Mouse (Mus musculus): ENCODE results near the gene Rapgef4.

Rapgef4 gene

DNA sequence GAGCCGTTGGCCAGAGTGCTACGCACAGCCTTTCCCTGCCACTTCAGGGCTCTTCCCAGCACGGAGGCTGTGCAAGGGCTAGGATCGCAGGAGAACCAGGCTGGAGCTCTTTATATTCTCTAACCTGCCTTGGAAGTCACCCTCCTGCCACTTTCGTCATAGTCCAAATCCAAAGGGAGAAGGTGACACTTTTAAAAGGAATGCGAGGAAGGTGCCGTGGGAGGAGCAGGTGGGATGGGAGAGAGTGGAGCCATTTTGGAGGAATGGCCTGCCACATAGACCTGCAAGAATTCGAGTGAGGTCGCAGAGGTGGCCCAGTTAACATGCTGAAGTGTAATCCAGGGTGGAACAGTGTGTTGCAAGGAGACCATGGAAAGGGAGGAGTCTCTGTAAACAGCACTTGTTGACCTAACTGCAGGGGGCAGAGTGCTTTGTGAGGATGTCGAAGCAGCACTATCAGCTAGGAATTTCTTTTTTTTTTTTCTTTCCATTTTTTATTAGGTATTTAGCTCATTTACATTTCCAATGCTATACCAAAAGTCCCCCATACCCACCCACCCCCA is 94.0 kb downstream of the Rapgef4 start:
- no peak for DNase-seq (ENCODE audit: low read depth, low spot score)

DNA sequence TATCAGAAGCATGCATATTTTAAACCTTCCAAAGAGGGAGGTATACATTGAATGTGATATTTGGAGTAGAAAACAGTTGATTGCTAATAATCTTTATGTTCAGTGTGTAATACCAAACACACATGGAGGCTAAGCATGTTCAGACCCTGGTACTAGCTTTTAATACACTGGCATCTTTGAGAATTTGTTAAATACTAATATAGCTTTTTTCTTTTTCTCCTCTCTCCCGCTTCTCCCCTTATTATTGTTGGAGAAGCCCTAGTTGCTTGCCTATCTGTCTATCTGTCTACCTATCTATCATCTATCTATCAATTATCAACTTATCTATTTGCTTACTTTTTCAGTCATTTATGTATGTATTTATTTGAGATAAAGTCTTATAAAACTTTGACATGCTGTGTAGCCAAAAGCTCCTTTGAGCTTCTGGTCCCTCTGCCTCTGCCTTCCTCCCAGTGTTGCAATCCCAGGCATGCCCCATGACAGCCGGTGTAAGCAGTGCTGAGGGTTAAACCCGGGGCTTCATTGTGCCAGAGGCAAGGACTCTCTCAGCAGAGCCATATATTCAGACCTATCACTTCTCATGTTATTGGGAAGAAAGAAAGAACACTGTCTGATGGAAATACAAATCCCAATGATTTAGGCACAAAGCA is 96.6 kb downstream of the Rapgef4 start:
- DNase-seq (ENCODE audit: low read depth, low spot score), result no peak

DNA sequence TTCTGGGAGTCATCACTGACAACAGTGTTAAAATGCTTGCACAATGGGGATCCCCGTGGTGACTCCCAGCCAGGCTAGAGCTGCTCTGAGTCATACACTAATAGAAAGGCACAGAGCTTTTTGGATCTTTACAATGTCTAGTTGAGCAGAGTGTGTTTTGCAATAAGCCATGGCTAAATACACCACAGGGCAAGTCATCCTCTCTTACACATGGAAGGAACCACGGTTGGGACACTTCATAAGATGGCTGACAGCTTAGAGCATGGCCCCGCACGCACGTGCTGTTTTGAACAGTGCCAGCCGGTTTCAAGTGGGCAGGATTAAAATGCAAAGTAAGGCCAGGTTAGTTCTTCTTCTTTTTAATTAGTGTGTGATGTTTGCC is 97.1 kb downstream of the Rapgef4 start:
- DNase-seq (ENCODE audit: low read depth, low spot score), result no peak

DNA sequence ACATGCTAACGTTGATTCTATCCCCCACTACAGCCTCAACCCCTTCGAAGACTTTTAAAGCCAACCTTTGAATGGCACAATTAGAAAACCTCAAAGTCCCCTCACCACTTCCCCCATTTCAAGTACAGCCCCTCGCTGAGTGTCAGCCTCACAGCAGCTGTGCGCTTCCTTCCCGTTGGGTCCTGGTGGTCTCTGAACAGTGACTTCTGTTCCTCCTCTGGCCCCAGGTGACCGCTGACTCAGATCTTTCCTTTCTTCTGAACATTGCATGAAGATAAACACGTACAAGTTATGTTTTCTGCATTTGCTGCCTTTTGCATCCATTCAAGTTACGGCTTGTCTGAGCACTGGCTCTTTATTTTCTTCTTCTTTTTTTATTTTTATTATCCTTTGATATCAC is 98.1 kb downstream of the Rapgef4 start:
- DNase-seq (ENCODE audit: low read depth, low spot score), result no peak

DNA sequence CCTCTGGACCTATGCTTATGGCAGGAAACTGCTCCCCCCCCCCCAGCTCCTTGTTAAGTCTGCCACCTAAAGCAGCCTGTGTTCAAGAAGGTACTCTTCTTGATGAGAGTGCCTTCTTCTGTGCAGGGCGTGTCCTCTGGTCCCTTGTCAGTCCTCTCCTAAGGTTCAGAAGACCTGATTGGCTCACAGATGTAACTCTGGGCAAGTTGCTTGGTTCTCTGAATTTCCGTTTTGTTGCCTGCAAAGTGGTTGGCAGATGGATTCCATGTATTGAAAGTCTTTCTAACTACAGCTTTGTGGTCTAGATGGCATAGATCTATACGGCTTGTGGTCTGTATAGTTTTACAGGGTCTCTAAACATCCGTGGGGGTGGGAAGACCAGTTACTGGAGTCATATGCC is 101.8 kb downstream of the Rapgef4 start:
- DNase-seq (ENCODE audit: low read depth, low spot score), result peak; percentile 30

DNA sequence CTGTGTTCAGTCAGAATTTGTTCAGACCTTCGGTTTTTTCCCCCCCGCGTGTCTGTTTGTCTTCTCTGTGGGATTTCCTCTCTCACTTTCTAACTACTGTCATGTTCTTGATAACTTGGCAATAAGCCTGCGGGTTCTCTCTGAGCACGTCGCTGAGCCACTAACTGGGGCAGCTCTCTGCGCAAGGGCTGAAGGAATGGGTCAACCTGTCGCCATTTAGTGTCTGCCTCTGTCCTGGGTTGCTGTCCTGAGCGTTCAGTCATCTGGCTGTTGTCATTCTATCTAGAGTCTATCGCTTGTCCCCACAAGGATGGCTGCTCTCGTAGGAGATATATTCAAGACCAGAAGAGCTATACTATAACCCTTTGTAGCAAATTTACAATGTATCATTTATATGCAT is 107.8 kb downstream of the Rapgef4 start:
- DNase-seq (ENCODE audit: low read depth, low spot score), result no peak

DNA sequence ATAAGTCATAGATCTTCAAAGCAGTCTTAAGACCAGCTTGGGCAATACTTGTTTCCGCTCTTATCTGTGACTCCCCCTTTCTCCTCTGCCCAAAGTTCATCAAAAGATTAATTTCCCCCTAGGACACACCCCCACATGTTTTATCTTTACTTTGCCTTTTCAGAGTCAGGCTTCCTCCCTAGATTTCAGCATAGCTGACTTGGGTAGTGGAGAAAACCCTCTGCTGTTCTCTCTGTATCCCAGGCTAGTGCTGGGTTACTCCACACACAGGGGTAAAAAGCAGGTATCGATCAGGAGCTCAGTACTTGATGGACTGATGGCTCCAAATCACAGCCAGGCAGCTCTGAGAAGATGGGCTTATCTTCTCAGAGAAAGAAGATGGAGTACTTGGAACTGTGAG is 109.0 kb downstream of the Rapgef4 start:
- no peak for DNase-seq (ENCODE audit: low read depth, low spot score)

DNA sequence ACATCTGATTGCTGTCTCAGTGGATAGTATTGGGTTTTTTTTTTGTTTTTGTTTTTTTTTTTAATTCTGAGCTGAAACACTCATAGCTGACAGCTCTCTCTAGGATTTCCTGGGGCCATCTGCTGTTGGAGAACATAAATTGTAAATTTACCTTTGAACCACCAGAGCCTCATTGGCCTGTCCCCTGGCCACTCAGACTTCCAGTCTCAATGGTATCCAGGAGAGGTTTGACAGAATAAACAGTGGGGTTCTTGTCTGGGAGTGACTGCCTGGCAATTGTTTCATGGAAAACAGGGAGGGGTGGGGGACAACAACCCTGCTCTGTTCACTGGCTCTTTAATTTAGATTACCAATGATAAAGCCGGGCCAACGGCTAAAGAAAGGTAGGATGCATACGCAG is 111.0 kb downstream of the Rapgef4 start:
- DNase-seq (ENCODE audit: low read depth, low spot score), result no peak

DNA sequence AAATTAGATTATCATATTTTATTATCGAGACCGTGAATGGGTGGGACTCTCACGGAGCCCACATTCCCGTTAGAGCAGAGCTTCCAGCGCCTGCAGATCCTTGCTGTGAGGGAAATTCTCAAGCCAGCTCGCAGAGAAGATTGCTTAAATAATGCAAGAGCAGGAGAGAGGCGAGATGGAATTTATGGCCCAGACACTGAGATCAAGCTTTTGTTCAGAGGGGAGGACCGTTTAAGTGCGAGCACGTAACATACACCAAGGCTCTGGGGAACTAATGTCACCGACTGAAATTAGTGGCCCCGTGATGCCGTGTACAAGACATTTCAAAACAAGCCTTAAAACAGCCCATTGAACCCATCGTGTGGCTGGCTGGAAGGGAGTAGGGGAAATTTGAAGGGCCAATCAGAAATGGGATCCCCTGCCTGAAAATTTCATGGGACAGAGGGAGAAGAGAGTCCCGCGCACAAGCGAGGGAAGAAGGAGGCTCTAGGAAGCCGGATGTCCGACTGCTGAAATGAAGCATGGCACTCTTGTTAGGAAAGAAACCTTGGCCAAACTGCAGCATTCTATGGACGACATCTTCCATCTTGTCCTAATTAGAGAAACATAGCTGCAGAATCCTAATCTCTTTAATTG is 112.5 kb downstream of the Rapgef4 start:
- DNase-seq (ENCODE audit: low read depth, low spot score), result no peak

DNA sequence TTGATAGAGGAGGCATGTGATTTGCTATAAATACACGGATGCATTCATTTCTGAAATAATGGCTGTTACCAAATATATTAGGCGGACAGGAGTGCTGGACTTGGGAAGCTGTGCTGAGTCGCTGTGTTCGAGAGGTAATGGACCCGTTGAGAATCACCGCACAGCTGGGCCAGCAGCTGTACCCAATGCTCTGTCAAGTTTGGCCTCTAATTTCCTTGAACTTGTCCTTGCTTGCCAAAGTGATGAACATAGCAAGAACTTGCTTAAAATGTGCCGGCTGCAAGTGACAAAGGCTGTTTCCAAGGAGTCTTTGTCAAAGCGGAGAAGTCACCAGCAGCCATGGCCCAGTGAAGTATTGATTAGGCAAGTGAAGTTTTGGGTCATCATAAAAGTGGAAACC is 113.0 kb downstream of the Rapgef4 start:
- no peak for DNase-seq (ENCODE audit: low read depth, low spot score)

DNA sequence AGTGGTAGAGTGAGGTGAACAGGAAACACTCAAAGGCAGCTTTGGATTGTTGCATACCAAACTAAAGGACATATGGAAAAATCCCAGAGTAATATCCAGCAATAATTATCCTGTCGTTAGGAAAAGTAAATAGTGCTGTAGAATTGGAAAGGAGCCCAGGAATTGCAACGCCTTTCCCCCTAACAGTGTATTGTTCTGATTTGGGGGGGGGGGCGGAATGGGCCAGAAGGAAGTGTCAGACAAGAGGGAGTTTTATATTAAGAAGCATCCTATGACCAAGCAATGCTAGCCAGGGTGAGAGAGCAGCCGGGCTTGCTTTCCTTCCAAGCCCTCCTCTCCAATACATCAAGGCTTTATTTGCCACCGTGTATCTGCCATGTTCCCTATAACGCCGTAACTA is 113.4 kb downstream of the Rapgef4 start:
- no peak for DNase-seq (ENCODE audit: low read depth, low spot score)

DNA sequence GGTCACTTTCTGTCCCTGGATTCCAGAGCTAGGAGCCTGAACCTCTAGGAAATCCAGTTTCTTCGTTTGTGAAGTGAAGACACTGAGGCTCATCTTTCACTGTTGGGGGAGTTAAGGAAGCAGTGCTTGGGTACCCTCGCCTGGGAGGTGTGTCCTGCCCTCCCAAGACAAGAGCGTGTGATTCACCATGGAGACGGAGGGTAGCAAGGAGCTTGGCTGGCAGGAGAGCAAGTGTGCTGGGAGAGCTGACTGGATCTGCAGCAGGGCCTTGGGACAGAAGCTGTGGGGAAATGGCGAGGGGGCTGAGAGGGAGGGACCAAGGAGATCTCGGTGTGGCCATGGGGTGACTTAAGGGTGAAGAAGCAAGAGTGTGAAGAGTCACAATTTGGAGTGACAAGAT is 114.0 kb downstream of the Rapgef4 start:
- DNase-seq (ENCODE audit: low read depth, low spot score), result no peak

DNA sequence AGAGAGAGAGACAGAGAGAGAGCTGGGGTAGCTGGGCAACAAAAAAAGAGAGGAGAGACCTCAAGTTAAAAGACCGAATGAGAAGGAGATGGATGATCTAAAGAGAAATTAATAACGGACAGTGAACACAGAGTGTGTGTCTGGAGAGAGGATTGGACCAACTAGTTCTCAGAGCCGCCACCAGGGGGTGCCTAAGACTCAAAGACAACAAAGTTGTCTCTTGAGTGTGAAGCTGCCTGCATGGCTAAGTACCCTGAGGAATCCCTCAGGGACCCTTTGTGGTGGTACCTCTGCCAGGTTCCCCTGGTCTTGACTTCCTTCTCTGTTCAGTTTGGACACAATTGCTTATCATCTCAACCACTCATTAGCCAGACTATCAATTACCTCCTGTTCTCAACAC is 115.3 kb downstream of the Rapgef4 start:
- peak; percentile 71 for DNase-seq (ENCODE audit: low read depth, low spot score)

DNA sequence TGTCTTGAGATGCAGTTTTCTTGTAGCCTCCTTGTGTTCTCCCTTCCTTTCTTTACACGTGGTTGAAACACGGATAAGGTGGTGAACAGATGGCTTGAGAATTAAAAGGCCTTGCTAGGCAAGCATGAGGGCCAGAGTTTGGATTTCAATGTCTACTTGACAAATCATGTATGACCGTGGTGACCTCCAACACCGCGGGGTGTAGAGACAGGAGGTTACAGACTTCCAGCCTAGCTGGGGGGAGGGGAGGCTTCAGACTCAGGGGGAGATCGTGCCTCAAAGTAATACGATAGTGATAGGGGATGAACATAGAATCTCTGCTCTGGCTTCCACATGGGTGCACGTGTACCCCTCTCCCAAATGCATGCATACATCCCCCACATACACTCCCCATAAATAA is 117.3 kb downstream of the Rapgef4 start:
- no peak for DNase-seq (ENCODE audit: low read depth, low spot score)

DNA sequence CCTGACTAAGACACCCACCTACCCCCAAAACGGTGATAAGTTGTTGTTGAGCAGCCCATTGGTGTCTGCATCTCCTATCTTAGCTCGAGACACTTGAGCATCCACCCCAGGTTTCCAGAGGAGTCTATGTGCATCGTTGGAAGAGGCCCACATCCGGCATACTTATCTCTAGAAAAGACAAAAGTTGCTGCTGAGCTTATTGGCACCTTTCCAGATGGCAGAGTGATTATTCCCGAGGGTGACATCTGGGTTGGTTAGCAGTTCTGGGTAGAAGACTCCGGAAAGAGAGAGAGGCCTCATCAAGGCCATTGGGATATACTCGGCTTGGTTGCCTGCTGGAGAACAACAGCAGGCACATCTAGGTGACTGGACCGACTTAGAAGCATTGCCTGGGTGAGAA is 123.6 kb downstream of the Rapgef4 start:
- no peak for DNase-seq (ENCODE audit: low read depth, low spot score)

DNA sequence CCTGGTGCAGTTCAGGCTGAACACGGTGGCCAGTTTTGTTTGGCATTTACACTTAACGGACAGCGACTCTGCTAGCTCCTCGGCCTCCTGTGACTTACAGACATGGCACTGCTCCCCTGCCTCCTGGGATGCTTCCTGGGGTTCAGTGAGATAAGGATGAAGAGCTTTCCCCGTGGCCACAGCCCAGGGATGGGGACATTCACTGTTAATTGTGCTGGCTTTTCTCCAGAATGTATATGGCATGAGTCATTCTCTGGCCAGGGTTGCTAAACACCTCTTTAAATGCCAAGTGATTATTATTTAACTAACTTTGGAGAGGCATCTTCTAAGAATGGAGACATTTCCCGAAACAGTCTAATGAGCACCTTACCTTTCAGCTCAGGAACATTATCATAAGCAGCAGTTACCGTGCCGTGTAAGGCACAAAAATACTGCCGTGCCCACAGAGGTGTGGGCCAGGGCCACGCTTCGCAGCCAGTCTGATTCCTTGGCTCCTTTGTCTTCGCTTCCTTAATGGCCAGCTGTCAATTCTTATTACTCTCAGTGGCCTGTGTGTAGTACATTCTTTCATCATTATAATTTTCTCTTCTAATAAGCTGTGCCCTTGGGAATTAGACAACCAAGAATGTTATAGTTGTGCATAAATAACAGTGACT is 126.6 kb downstream of the Rapgef4 start:
- DNase-seq (ENCODE audit: low read depth, low spot score), result no peak

DNA sequence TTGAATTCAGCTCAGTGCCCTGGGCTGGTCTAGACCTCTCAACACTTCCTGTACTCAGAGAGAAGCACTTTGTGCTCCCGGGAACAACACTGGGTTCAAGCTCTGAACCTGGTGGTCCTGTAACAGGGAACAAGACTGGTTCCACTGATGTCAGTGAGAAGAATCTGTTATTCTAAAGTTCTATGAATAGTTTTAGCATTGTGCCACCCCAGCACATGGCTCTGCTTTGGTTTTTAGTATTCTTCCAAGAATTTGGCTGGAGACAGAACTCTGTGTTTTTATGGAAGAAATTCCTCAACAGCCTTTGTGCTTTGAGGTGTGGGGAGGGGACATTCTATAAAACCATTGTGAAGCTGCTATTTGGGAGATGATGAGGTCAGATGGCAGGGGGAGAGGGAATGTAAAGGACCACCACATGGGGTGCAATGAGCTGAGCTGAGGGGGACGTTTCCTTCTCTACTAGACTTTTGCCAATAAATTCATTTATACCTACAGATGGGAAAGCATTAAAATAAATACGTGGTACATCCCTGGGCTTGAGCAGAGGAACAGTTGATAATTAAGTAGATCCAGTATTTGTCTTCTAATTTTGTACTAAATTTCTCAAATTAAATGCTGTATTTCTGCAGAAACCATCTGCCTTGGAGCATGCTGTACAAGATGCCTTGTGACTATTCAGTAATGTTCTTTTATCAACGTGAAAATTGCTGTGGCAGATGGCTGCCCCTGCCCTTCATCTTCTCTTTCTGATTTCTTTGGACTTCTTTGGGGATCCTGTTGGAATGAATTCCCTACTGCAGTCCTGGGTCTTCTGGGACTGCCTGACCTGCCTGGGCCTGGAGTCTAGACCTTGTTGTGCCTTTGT is 127.6 kb downstream of the Rapgef4 start:
- no peak for DNase-seq (ENCODE audit: low read depth, low spot score)

DNA sequence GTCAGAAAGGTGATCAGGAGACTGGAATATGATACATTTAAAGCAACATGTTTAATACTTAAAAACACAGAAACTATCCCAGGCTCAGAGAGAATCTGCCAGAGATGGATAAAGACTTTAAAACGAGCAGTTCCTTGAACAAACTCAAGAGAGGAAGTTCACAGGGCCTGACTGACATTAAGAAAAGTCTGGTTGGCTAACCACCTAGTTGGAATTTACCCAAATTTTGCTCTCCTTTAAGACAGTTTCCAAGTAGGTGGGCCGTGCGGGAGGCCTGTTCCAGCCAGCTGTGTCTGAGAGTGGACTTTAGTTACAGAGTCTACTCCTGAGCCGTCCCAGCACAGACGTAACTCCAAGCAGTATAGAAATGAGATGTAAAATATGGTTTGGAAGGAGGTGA is 129.4 kb downstream of the Rapgef4 start:
- DNase-seq (ENCODE audit: low read depth, low spot score), result no peak

DNA sequence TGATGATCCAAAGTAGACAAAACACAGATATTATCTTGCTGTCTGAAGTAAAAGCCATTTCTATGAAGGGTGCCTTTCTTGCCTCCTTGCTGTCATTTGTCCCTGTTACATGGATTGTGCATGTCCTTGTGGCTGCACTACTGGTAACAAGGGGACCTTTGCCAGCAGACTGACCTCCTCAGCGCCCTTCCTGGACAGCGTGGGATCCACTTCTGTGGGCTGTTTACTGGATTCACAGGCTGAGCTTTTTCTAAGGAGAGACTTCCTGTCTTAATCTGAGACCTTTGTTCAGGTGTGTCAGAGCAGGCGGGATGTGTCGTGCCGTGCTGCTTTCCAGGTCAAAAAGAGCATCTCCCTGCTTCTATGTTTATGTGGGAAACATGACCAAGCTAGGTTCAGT is 132.7 kb downstream of the Rapgef4 start:
- DNase-seq (ENCODE audit: low read depth, low spot score), result no peak

DNA sequence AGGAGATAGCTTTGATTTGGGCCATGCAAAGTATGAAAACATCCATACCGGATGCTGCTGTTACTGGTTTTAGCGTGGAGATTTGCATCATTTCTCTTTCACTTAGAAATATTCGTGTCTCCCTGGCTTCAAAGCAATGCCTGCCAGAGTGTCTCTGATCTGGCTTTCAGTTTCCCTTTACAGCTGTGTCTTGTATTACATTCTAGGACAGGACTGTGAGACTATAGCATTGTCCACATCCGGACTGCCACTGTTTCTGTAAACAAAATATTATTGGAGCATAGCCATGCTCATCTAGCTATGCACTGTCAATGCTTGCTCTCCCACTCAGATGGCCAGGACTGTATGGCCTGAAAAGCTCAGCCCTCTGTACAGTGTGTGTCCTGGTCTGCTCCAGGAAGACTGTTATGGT is 133.1 kb downstream of the Rapgef4 start:
- DNase-seq (ENCODE audit: low read depth, low spot score), result peak; percentile 84

DNA sequence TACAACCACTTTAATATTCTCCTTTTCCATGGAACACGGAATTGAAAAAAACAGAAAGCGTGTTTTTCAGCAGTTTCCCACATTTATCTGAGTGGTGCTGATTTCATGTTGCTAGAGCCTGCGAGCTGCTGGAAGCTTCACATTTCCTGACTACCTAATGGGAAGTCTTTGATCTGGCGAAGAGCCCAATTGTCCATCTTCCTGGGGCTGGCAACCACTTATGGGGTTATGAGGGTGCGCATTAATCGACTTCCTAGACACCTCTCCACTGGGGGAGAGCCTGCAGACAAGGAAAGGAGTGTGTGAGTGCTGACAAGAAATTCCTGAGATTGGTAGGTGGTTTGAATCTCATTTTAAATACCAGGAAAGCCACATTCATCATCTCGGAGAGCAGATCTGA is 135.1 kb downstream of the Rapgef4 start:
- DNase-seq (ENCODE audit: low read depth, low spot score), result no peak

DNA sequence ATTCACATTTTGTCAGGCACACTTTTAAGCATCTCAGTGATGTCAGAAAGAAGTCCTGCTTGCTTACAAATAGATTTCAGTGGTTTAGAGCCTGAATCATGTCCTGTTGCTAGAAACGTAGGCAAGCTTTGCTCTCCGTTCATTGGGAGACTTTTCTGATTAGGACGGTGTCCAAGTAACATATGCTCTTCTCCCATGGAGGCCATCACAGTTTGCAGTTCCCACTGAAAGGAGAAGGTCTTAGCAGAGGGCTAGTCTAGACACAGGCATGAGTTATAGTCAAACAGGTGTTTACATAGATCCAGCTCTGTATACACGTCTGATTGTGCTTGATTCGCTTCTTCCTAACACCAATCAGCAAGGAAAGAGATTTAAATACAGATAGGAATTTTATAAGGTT is 135.7 kb downstream of the Rapgef4 start:
- no peak for DNase-seq (ENCODE audit: low read depth, low spot score)

Measured in CD4-positive helper T cell, adult 2 months (primary cell).